Mouse (Mus musculus) bone marrow, adult 2 months (tissue): ENCODE measurements at regions not wholly inside any gene's neighbourhood (a gene's known extent, or its start where the extent isn't known, plus 50 kb on each side); places are given as distances from the start of the nearest gene placed in this dataset.

Experiments
- CTCF ChIP-seq: fragments of 200-500 bp; IDR thresholded peaks from 2 replicates; pipeline ENCODE4 v1.5.1; 2011; ENCODE audit warnings: low read length, control low read depth; ENCODE audit not compliant: control insufficient read depth, insufficient read depth
- POLR2A ChIP-seq: fragments of 200-500 bp; IDR thresholded peaks from 2 replicates; pipeline ENCODE4 v1.6.1; 2011; ENCODE audit warnings: low read depth, mild to moderate bottlenecking, control low read depth, low read length, borderline replicate concordance; ENCODE audit not compliant: control insufficient read depth

GRCm38 (mm10) chr5:132621751-132622150 is 78.6 kb upstream of the Auts2 start:
- TF ChIP-seq CTCF, result no peak
- no peak for TF ChIP-seq POLR2A
